Mouse (Mus musculus): ENCODE data around the gene Ntmt1. TPM values are rescaled to one million over a fixed set of nuclear protein-coding genes. Genes with fewer than 3 reads are reported as not detected.

Gene Ntmt1
- polyA plus RNA-seq, 1 experiment: 16.6 TPM

DNA sequence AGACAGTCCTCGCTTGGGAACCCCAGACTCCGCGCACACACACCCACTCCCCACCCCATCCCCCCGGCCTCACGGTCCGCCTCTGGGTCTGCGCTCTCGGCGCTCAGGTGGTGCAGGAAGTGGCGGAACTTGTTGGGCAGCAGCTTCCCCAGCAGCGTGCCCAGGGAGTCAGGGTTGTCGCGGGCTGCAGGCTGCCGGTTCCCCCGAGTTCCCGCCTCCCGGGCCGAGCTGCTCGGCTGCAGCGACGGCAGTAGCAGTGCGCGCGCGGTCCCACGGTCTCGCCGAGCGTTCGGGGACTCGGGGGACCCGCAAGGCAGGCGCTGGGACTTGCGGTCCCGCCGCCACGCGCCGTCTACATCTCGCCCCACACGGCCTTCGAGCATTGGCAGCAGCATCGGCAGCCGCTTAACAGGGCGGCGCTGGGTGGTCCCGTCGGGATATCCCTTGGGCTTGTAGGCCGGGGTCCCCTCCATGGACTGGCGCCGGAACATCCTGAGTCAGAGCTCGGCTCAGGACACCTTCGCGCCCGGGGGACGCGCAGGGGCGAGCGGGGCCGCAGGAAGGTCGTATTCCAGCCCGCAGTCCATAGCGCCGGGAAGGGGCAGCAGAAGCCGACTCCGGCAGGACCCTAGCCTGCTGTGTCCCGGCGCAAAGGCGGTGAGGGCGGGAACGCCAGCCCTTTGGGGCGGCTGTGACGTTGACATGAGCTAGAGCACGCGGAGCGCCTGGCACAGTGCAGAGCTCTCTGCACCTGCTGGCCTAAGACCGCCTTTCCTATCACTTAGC, 6.4 kb upstream of the Ntmt1 start:
- Histone ChIP-seq H3K4me1 (ENCODE audit: control insufficient read depth, insufficient read depth, insufficient read length) (peaks cover 12% of the 10 kb centered on the region), H3K36me3 (ENCODE audit: control insufficient read depth, insufficient read depth, low read length) (no peaks in the 10 kb centered on the region), H3K4me3 (ENCODE audit: extremely low read depth, insufficient read depth, insufficient read length) (peak overlapping the region; percentile 53; the same call in 1 of the 2 replicates), H3K27me3 (ENCODE audit: control insufficient read depth, insufficient read depth, low read length) (peaks cover 7% of the 10 kb centered on the region), H3K27ac (ENCODE audit: insufficient read depth, low read length) (no peak overlapping the region)
- no peak for TF ChIP-seq CTCF (IDR thresholded peaks at IDR 0.05; ENCODE audit: extremely low read depth, insufficient read depth, insufficient read length, insufficient replicate concordance)
- TF ChIP-seq POLR2A (IDR thresholded peaks at IDR 0.05; ENCODE audit: low read depth, low read length): no peak
- no peak for DNase-seq (ENCODE audit: low read depth in 1 of 2, low spot score in 2 of 2)
- WGBS: 1% methylated on average over 77 of the region's 77 CpGs

DNA sequence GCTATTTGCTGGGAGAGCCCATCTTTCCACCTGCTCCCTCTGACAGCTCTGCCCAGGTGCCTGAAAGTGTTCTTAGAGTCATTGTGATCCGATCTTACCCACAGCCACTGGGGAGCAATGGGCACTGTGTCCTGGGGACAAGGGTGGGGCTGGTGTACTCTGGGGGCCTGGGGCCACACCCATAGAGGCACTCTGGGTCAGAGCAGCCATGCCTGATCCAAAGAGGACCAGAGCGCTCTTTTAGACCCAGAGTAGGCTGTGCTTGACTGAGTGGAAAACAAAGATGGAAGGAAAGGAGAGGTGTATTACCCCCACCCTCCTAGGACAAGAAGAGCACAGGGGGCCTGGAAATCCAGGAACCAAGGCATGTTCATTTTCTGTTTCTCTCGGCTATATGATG, 4.0 kb upstream of the Ntmt1 start, which contains the start of gene 1700001O22Rik:
1700001O22Rik (minus strand) TSS at position 58 of the 400 bp plus-strand sequence.
- no peak within 1 kb of the TSS for H3K27ac ChIP-seq (ENCODE audit: insufficient read depth, low read length)
- no peak for TF ChIP-seq POLR2A (IDR thresholded peaks at IDR 0.05; ENCODE audit: low read depth, low read length)
- no peak for TF ChIP-seq CTCF (IDR thresholded peaks at IDR 0.05; ENCODE audit: extremely low read depth, insufficient read depth, insufficient read length, insufficient replicate concordance)
- H3K4me1 ChIP-seq (ENCODE audit: control insufficient read depth, insufficient read depth, insufficient read length): peaks cover 16% of the 10 kb centered on the region
- 95% methylated on average over 3 of the region's 3 CpGs for WGBS
- no peaks in the 10 kb centered on the region for H3K36me3 ChIP-seq (ENCODE audit: control insufficient read depth, insufficient read depth, low read length)
- H3K4me3 ChIP-seq (ENCODE audit: extremely low read depth, insufficient read depth, insufficient read length): no peak within 1 kb of the TSS
- DNase-seq (ENCODE audit: low read depth in 1 of 2, low spot score in 2 of 2): no peak
- peaks cover 7% of the 10 kb centered on the region for H3K27me3 ChIP-seq (ENCODE audit: control insufficient read depth, insufficient read depth, low read length)

DNA sequence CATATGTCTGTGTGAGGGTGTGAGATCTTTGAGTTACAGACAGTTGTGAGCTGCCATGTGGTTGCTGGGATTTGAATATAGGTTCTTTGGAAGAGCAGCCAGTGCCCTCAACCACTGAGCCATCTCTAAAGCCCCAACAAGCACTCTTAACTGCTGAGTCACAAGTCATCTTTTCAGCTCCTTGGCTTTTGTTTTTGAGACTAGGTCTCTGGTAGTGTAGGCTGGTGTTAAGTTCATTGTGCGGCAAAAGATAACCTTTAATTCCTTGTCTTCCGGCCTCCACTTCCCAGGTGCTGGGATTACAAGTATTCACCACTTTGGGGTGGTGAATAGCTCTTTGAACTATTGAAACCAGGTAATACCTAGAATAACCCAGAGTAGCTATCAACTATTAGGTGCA, 1.6 kb upstream of the Ntmt1 start:
- no peak for TF ChIP-seq POLR2A (IDR thresholded peaks at IDR 0.05; ENCODE audit: low read depth, low read length)
- TF ChIP-seq CTCF (IDR thresholded peaks at IDR 0.05; ENCODE audit: extremely low read depth, insufficient read depth, insufficient read length, insufficient replicate concordance): no peak

DNA sequence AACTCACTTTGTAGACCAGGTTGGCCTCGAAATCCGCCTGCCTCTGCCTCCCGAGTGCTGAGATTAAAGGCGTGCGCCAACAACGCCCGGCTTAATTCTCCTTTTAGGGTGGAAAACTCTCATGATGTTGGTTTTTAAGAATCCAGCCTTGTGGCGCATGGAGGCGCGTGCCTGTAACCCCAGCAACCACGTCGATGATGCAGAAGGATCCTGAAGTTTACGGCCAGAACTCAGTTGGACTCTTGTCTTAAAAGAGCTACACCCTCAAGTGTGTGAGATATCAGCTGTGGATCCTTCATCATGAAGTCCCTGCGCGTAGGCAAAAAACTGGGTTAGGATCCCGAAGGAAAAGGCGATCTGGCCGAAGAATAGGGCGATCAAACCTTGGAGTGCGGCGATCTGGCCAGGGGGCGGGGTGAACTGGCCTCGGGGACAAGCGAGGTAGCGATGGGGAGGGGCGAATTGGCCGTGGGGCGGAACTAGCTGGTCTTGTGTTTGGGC, 429 bp upstream of the Ntmt1 start:
- peak overlapping the region; percentile 54 for H3K4me3 ChIP-seq (ENCODE audit: extremely low read depth, insufficient read depth, insufficient read length)
- H3K27ac ChIP-seq (ENCODE audit: insufficient read depth, low read length): no peak overlapping the region
- peaks cover 8% of the 10 kb centered on the region; the same call in 1 of the 2 replicates for H3K4me1 ChIP-seq (ENCODE audit: control insufficient read depth, insufficient read depth, insufficient read length)
- no peak for TF ChIP-seq POLR2A (IDR thresholded peaks at IDR 0.05; ENCODE audit: low read depth, low read length)
- no peak for DNase-seq (ENCODE audit: low read depth in 1 of 2, low spot score in 2 of 2)
- H3K36me3 ChIP-seq (ENCODE audit: control insufficient read depth, insufficient read depth, low read length): no peaks in the 10 kb centered on the region
- no peaks in the 10 kb centered on the region for H3K27me3 ChIP-seq (ENCODE audit: control insufficient read depth, insufficient read depth, low read length)
- WGBS: 8% methylated on average over 28 of the region's 28 CpGs

More for the DNA sequence above, 1.6 kb upstream of the Ntmt1 start:
- H3K36me3 ChIP-seq (ENCODE audit: control insufficient read depth, insufficient read depth, low read length): no peaks in the 10 kb centered on the region
- no peak overlapping the region for H3K4me3 ChIP-seq (ENCODE audit: extremely low read depth, insufficient read depth, insufficient read length)
- WGBS: 98% methylated on average over 2 of the region's 2 CpGs
- peaks cover 7% of the 10 kb centered on the region for H3K27me3 ChIP-seq (ENCODE audit: control insufficient read depth, insufficient read depth, low read length)
- DNase-seq (ENCODE audit: low read depth in 1 of 2, low spot score in 2 of 2): no peak
- H3K4me1 ChIP-seq (ENCODE audit: control insufficient read depth, insufficient read depth, insufficient read length): peaks cover 16% of the 10 kb centered on the region
- no peak overlapping the region for H3K27ac ChIP-seq (ENCODE audit: insufficient read depth, low read length)

DNA sequence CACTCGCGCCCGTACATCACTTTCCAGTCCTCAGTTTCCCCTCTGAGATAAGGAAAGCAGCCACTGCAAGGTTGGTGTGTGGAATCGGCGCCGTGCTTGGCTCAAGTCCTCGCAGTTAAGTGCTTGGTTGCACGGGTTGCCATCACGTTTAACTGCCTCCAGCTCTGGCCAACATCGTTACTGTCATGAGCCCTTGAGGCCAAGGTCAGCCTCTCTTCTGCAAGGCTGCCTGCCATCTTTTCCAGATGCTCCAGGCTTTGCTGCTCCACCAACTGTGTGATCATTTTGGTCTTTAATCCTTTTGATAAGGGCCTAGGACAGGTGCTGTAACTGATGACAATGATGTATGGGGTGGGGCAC, 650 bp downstream of the Ntmt1 start:
- Histone ChIP-seq H3K27me3 (ENCODE audit: control insufficient read depth, insufficient read depth, low read length) (no peaks in the 10 kb centered on the region), H3K4me1 (ENCODE audit: control insufficient read depth, insufficient read depth, insufficient read length) (peaks cover 8% of the 10 kb centered on the region; the same call in 1 of the 2 replicates), H3K36me3 (ENCODE audit: control insufficient read depth, insufficient read depth, low read length) (no peaks in the 10 kb centered on the region), H3K27ac (ENCODE audit: insufficient read depth, low read length) (no peak overlapping the region), H3K4me3 (ENCODE audit: extremely low read depth, insufficient read depth, insufficient read length) (peak overlapping the region; percentile 76)
- TF ChIP-seq POLR2A (IDR thresholded peaks at IDR 0.05; ENCODE audit: low read depth, low read length) (no peak), CTCF (IDR thresholded peaks at IDR 0.05; ENCODE audit: extremely low read depth, insufficient read depth, insufficient read length, insufficient replicate concordance) (no peak)
- no peak for DNase-seq (ENCODE audit: low read depth in 1 of 2, low spot score in 2 of 2)
- 2% methylated on average over 10 of the region's 10 CpGs for WGBS

DNA sequence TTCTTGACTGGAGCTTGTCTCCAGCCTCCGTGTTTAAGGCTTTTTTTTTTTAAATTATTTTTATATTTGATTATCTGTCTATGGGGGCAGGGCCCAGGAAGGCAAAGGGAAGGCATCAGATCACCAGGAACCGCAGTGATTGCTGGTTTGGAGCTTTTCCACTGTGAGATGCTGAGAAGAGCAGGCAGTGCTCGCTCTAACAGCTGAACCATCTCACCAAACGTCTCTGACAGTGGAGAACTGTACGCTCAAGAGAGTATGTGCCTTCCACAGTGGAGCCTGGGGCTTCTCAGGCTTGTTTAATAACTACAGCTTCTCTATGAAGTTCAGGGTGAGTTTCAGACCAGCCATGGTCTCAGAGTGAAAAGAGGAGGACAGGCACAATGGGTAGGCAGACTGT, 1.9 kb downstream of the Ntmt1 start:
- Histone ChIP-seq H3K27me3 (ENCODE audit: control insufficient read depth, insufficient read depth, low read length) (no peaks in the 10 kb centered on the region), H3K27ac (ENCODE audit: insufficient read depth, low read length) (no peak overlapping the region), H3K4me1 (ENCODE audit: control insufficient read depth, insufficient read depth, insufficient read length) (peaks cover 8% of the 10 kb centered on the region; the same call in 1 of the 2 replicates), H3K4me3 (ENCODE audit: extremely low read depth, insufficient read depth, insufficient read length) (no peak overlapping the region), H3K36me3 (ENCODE audit: control insufficient read depth, insufficient read depth, low read length) (peaks cover 4% of the 10 kb centered on the region; the same call in 1 of the 2 replicates)
- 88% methylated on average over 5 of the region's 5 CpGs for WGBS
- DNase-seq (ENCODE audit: low read depth in 1 of 2, low spot score in 2 of 2): no peak
- TF ChIP-seq POLR2A (IDR thresholded peaks at IDR 0.05; ENCODE audit: low read depth, low read length) (no peak), CTCF (IDR thresholded peaks at IDR 0.05; ENCODE audit: extremely low read depth, insufficient read depth, insufficient read length, insufficient replicate concordance) (no peak)

DNA sequence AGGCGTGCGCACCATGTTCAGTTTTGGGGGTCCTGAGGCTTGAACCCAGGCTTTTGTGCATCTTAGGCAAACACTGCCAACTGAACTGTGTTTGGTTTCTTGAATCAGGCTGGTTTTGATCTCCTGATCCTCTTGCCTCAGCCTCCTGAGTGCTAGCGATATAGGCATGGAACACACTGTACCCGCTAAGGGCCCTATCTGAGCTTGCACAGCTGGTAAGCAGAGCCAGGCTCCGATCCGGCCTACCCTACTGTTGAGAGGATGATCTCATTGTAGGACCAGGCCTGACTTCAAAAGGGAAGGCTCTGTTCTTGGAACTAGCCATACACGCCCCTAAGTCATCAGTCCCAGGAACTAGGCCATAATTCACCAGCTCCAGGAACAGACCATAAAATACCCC, 2.9 kb downstream of the Ntmt1 start:
- Histone ChIP-seq H3K27ac (ENCODE audit: insufficient read depth, low read length) (no peak overlapping the region), H3K36me3 (ENCODE audit: control insufficient read depth, insufficient read depth, low read length) (peaks cover 7% of the 10 kb centered on the region; the same call in 1 of the 2 replicates), H3K4me3 (ENCODE audit: extremely low read depth, insufficient read depth, insufficient read length) (no peak overlapping the region), H3K4me1 (ENCODE audit: control insufficient read depth, insufficient read depth, insufficient read length) (peaks cover 8% of the 10 kb centered on the region; the same call in 1 of the 2 replicates), H3K27me3 (ENCODE audit: control insufficient read depth, insufficient read depth, low read length) (no peaks in the 10 kb centered on the region)
- TF ChIP-seq CTCF (IDR thresholded peaks at IDR 0.05; ENCODE audit: extremely low read depth, insufficient read depth, insufficient read length, insufficient replicate concordance): no peak
- no peak for TF ChIP-seq POLR2A (IDR thresholded peaks at IDR 0.05; ENCODE audit: low read depth, low read length)
- no peak for DNase-seq (ENCODE audit: low read depth in 1 of 2, low spot score in 2 of 2)
- WGBS: 92% methylated on average over 7 of the region's 7 CpGs
